Mouse (Mus musculus): ENCODE data around the gene Gcgr.
A peak's percentile ranks its signal among the peaks of the same experiment; 100 is the strongest.
"Not testable (repeated sequence)": the region's sequence is repeated elsewhere in the genome, so short reads cannot be mapped to it uniquely, and the experiment has no call there.

Gcgr gene

DNA sequence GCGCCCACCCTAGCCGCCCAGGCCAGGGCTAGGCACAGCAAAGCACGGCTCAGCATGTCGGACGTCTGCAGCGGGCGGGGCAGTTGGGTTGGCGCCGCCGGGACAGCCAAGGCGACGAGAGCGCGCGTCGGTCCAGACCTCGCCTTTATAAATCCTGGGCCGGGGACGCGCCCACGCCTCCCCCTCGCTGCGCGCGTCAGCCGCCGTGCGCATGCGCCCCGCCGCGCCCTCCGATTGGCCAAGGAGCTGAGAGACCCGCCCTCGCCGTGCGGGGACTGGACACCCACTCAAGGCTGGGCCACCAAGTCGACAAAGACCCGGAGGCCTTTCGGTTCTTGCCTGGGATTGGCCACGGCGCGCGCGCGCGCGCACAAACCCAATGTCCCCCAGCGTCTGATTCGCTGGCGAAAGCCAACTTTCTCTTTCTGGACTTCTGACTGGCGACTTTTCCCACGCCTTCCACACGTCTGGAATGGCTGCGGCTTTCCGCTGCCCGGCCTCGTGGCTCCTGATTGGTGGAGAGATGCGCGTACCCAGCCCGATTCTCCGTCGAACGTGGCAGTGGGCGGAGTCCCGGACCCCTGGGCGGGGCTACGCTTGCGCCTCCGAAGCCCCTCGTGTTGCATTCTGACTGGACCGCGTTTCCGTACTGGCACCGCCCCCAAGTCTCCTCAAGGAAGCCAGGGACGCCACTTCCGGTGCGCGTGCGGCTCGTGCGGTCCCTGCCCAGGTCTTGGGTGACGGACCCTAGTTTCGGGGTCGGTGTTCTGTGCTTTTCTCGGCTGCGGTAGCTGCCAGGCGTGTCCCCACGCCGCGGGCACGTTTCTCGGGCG lies 42.5 kb downstream of the Gcgr start, which contains the start of gene P4hb:
Gene P4hb (minus strand): TSS at position 502 of the 833 bp plus-strand sequence.
- DNase-seq = peak; percentile 100

DNA sequence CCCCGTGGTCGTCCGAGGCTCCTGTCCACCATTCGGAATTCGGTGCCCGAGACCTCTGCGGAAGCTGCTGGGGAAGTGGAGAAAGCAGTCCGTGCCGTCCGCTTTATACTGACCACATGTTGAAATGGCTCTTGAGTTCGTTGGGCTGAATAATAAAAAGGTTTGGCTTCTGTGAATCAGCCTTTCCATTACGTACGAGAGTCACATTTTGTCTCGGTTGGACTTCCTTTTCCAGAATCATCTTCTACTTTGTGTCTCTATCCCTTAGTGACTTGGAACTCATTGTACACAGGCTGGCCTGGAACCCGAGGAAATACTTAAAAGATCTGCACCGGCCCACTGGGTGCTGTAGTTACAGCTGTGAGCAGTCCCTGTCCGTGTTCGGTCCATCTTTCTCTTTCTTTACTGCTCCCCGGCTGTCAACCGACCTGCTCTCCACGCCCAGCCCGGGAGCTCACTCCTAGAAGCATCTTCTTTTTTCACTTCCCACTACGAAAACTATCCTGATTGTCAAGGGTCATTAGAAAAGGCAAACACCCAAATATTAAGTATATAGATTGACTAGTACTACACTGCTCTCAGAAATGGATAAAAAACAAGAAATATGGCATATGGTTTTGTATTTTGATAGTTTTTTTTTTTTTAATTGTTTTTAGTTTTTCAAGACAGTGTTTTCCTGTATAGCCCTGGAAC lies 43.2 kb downstream of the Gcgr start:
- DNase-seq = no peak

DNA sequence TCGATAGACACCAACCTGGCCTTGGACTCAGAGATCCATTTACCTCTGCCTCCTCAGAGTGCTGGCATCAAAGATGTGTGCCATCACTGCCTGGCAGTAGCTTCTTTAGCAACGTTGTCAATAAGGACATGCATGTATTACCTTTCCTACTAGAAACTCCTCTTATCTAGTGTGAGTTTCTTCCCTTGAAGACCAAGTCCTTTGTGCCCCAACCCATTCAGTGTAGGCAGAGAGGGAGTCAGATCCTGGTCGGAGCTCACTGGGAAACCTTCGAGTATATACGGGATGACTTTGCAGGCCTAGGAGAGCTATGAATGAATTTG lies 43.7 kb downstream of the Gcgr start:
- no peak for DNase-seq

DNA sequence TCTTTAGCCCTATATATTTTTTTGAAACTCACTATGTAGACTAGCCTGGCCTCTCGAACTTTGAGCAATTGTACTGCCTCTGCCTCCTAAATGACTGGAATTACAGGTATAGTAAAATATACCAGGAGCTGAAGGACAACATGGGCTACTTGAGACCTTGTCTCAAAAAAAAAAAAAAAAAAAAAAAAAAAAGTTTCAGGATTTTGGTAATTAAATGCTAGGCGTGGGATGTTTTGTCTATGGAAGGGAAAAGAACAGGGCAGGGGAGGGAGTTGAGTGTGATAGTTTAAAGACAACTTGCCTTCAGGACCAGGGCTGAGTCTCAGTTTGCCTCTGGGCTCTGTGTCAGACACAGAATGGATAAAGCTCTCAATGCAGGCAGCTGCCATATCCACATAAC lies 44.5 kb downstream of the Gcgr start:
- no peak for DNase-seq

DNA sequence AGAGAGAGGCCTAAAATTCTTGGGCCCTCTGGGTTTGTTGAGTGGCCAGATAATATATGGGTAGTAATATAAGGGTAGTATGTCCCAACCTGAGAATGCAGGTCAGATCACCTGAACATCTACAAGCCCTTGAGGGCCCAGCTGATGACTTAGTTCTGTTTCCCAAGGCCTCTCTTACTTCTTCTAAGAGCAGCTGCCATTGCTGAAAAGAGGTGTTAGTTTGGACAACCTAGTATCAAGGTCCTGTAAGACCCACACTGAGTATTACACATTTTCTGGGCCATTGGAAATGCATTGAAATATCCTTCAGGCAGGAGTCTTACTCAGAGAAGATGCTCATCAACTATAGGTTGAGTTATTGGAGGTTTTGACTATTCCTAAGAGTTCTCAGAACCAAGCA lies 45.4 kb downstream of the Gcgr start:
- DNase-seq = no peak

DNA sequence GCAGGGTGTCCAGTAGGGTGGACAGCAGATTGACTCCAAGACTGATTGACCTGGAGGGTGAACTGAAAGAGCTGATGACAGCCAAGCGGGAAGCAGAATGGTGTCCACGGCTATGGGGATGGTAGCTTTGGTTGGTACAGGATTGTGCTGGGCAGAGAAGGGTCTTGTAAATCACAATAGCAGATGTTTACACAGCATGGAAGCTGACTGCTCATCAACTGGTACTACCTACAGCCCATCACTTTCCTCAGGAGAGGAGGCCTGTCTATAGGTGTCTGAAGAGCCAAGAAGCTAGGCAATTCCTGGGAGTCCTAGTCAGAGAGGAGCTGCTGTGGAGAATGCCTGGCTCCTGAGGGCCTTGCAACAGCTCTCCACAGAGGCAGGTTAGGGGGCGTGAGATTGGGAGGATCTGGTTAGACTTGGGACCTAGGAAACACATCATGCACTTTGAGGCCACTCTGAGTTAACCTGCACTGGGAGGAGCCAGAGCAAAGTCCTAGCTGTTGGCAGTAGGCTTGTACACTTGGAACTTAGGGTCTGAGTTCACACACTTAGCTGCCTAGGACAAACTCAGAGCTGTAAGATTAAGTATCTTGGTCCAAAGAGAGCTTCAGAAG lies 46.0 kb downstream of the Gcgr start:
- no peak for DNase-seq

DNA sequence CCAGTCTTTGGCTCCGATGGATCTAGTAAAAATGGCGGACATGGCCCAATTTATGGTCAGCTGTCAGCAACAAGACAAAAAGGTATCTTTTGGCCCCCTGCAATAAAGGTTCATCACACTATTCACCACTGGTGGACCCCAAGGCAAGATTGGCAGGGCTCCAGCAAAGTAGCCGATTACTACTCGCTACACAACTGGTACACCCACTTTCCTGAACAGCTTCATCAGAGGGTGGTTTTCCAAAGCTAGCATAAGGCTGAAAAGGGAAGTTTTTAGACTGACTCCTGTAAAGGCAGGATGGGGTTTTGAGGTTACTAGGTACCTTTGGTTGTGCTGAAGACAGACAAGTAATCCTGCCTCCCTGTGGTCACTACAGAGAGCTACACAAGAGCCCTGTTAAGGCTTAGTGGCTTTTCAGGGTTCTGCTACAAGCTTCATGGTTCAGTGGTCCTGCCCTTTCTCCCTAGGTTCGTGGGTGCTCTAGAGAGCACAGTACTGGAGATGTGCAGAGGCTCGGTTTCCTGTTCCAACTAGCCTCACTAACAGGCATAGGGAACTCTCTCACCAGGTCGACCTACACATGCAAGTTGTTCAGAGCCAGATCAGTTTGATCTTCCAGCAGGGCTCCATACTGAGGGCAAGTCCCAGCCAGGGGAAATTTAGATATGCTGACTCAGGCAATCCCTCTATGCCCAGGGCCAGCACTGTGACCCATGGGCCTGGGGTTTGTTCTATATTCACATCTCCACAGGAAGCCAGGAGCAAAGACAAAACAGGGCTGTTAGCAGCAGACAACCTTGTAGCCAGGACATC lies 46.9 kb downstream of the Gcgr start:
- DNase-seq = peak; percentile 47

DNA sequence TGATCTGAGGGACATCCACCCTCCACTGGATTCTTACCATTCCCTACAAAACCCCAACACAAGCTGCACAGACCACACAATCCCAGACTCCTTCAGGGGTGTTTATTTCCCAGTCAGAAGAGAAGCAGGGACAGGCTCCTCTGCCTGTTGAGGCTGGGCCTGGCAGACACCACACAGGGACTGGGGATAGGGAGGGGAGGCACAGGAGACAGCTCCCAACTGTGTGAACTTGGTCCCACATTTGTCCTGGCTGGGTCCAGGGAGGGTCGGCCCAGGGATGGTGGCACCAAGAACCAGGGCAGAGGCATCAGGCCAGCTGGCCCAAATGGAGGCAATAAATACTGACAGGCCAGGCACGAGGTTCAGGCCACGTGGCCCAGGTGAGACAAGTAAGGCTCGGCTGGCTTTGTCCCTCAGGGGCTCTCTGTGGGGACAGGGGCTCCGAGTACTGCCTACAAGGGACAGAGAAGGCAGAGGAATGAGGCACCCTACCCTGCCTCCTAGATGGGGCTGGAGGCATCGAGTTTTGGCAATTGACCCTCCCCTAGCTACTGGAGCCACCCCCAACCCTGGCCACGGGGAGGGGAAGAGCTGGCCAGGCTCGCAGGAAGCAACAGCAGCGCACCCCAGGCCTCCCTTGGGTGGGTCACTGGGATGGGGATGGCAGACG lies 47.7 kb downstream of the Gcgr start:
- peak; percentile 56 for DNase-seq

DNA sequence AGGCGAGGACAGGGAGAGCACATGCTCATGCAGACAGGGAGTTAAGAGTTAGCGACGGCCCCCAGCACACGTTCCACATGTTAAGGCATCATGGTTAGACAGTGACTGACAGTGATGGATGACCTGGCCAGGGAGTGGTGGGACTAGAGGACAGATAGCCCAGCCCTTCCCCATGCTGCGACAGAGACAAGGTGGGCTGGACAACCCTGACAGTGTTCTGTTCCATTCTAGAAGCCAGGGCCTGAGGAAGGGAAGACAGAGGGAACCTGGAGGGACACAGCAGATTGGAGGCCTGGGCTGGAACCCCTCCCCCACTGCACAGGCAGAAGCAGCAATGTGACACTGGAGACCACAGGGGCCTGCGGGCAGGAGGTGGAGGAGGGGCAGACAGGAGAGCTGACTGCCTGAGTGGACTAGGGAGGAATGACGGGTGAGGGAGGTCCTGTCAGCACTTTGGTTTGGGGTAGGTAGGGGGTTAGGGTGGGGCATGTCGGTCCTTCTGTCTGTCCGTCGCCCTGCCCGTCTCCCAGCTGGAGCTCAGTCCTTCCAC lies 48.3 kb downstream of the Gcgr start:
- DNase-seq = peak; percentile 69

DNA sequence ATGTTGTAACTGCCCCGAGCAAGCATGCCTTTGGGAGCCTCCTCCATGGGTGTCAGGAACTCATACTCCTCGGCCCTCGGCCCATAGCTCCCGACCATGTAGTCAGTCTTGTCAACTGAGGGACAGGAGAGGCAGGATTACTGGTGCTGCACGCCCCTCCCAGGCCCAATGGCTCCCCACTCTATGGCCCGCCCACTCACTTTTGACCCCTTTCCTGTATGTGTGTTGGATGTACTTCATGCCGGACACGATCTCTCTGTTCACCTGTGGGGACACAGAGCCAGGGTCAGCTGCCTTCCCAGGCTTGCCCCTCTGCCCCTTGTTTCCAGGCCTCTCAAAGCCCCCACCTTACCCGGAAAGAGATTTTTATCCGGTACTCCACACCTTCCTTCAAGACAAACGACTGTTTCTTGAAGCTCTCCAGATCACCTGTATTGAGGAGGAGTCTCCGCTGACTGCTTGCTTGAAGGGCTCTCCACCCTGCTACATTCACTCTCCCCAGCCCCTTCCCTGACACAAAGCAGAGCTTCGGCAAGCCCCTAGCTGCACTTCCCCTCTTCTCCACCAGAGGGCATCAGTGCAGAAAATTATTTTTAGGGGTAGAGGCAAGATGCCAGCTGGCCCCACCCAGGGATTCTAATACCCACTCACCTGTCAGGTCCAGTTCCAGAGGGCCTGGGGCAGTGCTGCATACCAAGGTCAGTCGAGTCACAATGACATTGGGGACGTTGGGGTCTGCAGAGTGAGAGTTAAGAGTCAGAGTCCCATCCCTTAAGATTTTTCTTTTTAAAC lies 49.0 kb downstream of the Gcgr start:
- peak; percentile 77 for DNase-seq

DNA sequence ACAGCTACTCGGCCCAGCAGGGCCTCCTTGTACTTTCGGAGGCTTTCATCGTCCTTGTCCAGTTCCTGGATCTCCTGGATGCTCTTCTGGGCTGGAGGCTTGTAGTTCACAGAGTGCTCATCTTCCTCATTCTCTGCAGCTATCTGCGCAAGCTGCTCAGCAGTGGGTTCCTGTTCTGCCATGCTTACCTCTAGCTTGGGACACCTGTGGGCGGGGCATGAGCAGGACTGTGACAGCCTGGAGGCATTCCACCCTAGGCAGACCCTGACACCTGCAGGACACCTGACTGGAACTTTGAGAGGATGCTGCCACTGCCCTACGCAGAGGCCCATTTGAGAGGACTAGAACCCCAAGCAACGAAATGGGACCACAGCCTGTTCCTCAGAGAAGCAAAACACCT lies 49.7 kb downstream of the Gcgr start:
- peak; percentile 60 for DNase-seq

DNA sequence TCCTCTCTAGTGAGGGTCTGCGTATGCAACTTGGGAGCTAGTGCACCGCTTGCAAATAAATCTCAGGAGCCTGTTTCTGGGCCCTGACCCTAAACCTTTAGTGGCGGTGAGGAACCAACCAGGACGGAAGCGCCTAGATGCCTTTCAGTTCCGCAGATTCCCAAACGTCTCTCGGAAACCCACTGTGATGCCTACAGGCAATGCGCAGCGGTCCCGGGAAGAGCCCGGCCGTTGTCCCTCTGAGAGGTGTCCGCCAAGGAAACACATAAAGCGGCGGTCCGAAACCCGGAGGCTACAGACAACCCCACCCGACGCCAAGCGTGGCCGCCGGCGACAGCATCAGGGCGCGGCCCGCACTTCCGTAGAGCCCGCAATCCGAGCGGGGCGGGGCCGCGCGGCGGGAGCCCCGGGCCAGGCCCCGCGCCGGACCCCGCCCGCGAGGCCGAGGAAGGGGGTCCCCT lies 50.4 kb downstream of the Gcgr start:
- DNase-seq = peak; percentile 61

DNA sequence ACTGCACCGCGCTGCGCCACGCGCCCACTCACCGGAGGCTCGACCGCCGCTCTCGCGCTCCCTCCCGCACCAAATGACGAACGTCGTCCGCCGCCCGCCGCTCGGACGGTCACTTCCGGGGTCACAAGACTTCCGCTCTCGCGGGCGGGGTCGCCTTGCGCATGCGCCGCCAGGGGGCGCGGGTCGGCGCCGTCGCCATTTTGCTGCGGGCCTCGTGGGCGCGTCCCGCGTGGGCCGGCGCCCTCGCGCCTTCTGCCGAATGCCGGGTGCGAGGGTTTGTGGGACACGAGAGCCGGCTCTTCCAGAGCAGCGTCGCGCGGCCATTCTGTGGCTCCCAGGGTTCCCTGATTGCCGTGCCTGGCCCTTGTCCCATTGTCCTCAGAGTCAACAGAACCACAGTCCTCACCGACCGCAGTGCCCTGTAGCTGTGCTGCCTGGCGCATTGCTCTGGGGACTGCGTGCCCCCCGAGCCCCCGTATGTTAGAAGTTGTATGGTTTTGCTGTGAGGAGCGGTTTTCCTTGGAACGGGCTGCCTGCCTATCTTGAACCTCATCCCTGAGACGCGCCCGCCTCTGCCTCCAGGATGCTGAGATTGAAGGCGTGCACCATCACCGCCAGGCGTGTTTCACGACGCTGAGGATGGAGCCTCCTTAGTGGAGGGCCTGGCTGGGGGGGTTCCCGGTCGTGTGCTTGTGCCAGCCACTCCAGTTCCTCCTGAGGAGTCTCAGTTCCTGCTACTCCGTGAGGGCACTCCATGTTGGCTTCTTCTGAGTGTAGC lies 51.2 kb downstream of the Gcgr start, which contains the start of gene Arhgdia:
Gene Arhgdia (minus strand): TSS at position 135 of the 778 bp plus-strand sequence.
- peak; percentile 88 for DNase-seq

DNA sequence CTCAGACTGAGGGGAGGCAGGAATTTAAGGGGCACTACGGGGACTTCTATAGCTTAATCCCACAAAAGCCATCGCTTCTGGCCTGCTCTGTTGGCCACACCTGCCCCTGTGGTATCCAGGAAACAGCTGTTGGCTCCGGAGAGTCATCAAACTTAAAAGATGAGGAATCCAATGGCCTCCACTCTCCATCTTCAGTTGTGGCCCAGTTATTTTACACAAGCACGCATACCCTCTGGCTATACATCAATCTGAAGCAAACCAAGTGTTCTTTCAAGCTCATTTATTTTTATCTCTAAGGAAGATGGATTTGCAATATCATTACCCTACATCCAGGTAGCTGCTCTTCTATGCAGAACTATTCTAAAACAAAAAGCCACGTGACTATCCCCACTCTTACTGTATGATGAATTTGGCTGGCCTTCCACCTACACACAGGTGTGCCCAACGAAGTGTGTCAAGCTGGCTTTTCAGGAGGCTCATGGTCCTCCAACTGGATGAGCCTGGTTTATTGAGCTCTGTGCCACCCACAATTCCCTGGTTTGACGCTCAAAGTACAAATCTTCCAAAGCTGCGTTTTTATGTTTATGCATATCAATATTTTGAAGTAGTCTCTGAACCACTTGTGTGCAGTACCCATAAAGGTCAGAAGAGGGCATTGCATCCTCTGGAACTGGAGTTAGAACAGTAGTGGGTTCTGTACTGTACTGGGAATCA lies 51.9 kb downstream of the Gcgr start:
- no peak for DNase-seq

DNA sequence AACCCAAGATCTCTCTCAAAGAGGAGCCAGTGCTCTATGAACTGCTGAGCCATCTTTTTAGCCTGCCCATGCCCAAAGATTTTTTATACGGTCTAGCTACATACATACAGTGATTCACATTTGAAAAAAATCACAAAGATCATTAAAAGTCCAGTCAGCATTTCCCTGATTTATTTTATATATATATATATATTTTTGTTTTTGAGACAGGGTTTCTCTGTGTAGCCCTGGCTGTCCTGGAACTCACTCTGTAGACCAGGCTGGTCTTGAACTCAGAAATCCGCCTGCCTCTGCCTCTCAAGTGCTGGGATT lies 52.4 kb downstream of the Gcgr start:
- DNase-seq = not testable (repeated sequence)

DNA sequence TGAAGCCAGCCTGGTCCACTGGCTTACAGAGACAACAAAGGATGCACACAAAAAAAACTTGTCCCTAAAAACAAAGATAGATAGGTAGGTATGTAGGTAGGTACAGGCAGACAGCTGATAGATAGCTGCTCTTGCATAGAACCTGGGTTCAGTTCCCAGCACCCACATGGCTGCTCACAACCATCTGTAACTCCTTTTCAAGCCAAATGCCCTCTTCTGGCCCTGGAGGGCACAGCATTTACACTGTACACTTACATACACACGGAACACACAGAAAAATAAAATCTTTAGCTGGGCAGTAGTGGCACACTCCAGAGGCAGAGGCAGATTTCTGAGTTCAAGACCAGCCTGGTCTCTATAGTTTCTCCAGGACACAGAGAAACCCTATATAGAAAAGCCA lies 53.4 kb downstream of the Gcgr start:
- no peak for DNase-seq

DNA sequence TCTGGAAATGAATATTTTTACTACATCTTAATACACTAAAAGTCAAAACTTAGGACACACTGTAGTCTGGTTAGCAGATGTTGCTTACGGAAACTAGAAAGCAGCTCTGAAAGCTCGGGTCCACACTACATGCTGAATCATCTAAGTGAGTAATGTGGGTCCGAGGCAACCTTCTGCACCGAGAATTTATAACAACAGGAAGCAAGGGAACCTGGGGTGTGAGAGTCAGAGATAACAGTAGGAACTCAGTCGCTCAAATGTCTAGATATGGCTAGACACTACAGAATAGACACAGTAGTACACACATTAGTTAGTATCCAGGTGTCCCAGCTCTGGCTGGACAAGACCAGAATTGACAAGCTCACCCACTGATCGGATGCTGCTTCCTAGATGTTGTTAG lies 58.0 kb downstream of the Gcgr start:
- no peak for DNase-seq
